Mouse (Mus musculus): ENCODE results near the gene Ctnna2.

- TF ChIP-seq GATA1 (IDR thresholded peaks at IDR 0.05; ENCODE audit: low read length) (no peak), TAL1 (IDR thresholded peaks at IDR 0.05; ENCODE audit: low read length) (no peak)
Observed at GRCm38 (mm10) chr6:77577585-77577984, 401.9 kb downstream of the Ctnna2 start.

Data from erythroblast, embryonic 14.5 days (primary cell).